20 mouse cellular contexts compared by ENCODE assay signal in genomic region chr1:155383319-155384302, GRCm38 (mm10). TPM values are rescaled to one million over a fixed set of nuclear protein-coding genes. Genes with fewer than 3 reads are reported as not detected.
DNase-seq lines count a peak whose midpoint lies in the region; ATAC-seq and TF ChIP-seq lines count a peak whose summit lies in the region.
"Had no signal": no experiment of that assay in that cellular context is flagged by ENCODE, and none has a peak within 500 bp of the region (broad histone marks: within the 10 kb centered on the region; RNA-seq: fewer than 3 reads in every experiment).

No protein-coding gene starts in this region.

- peak overlapping the region; percentile 13 to 27 (median 25) for H3K4me3 ChIP-seq in CH12.LX (replicated peaks in 1 of 3; ENCODE audit: low read depth in 2 of 3, low read length in 2 of 3, poor library complexity in 1 of 3)
- no peak overlapping the region for H3K4me3 ChIP-seq in liver, embryonic 12.5 days
- H3K4me3 ChIP-seq in heart, embryonic 10.5 days: no peak overlapping the region
- H3K4me3 ChIP-seq: embryonic facial prominence, embryonic 13.5 days; forebrain, embryonic 10.5 days; limb, embryonic 12.5 days; megakaryocyte, embryonic 14.5 days; neural tube, embryonic 12.5 days had no signal

- TF ChIP-seq EP300 in CH12.LX (IDR thresholded peaks at IDR 0.05; ENCODE audit: low read length): 0 out of 2 replicates have a peak, but pooled peaks have one; percentile 43

- peaks cover 0 to 20% of the 10 kb centered on the region in 2 experiments; a peak in 2 of 4 replicates for H3K4me1 ChIP-seq in CH12.LX (ENCODE audit: control insufficient read depth in 1 of 2, insufficient read depth in 2 of 2)
- peaks cover 33% of the 10 kb centered on the region for H3K4me1 ChIP-seq in liver, embryonic 12.5 days
- H3K4me1 ChIP-seq in heart, embryonic 10.5 days: no peaks in the 10 kb centered on the region

- H3K27me3 ChIP-seq in CH12.LX (replicated peaks): no peaks in the 10 kb centered on the region
- H3K27me3 ChIP-seq in liver, embryonic 12.5 days (replicated peaks): no peaks in the 10 kb centered on the region
- H3K27me3 ChIP-seq in heart, embryonic 10.5 days (ENCODE audit: insufficient read depth, poor library complexity, severe bottlenecking): no peaks in the 10 kb centered on the region
- H3K27me3 ChIP-seq: embryonic facial prominence, embryonic 13.5 days; limb, embryonic 12.5 days; megakaryocyte, embryonic 14.5 days; neural tube, embryonic 12.5 days had no signal

- dilution Hi-C loops in CH12.LX (cut with MboI; ENCODE audit: extremely low pct_ligation_motif_present, extremely low pct_unique_long_range_greater_than_20kb, low sequenced_read_pairs): no loop called here

- no peak for TF ChIP-seq CTCF in CH12.LX (conservative IDR thresholded peaks at IDR 0.05 in 1 of 2, IDR thresholded peaks at IDR 0.05 in 1 of 2; ENCODE audit: low read depth in 2 of 2, low read length in 2 of 2)

- TF ChIP-seq POLR2A in CH12.LX (IDR thresholded peaks at IDR 0.05; ENCODE audit: low read depth, low read length): peak; percentile 75

- in situ Hi-C loops in CH12.LX (cut with MboI; ENCODE audit: low pct_ligation_motif_present, low pct_unique_long_range_greater_than_20kb, low sequenced_read_pairs): no loop called here

- 85% methylated on average over 8 of the region's 8 CpGs for WGBS in liver, embryonic 12.5 days (ENCODE audit: insufficient replicate concordance)
- 89% methylated on average over 8 of the region's 8 CpGs for WGBS in heart, embryonic 10.5 days

- H3K27ac ChIP-seq in CH12.LX (ENCODE audit: insufficient read depth, low read depth): peak overlapping the region; percentile 64
- H3K27ac ChIP-seq in liver, embryonic 12.5 days: 0 out of 2 replicates have a peak overlapping the region, but pooled peaks have one; percentile 45
- H3K27ac ChIP-seq in heart, embryonic 10.5 days: no peak overlapping the region
- H3K27ac ChIP-seq: embryonic facial prominence, embryonic 13.5 days; forebrain, embryonic 10.5 days; hindbrain, embryonic 14.5 days; limb, embryonic 12.5 days; neural tube, embryonic 12.5 days had no signal

- peak overlapping the region; percentile 67 for H3K4me2 ChIP-seq in CH12.LX (ENCODE audit: insufficient read depth, low read depth, poor library complexity, severe bottlenecking)
- H3K4me2 ChIP-seq in liver, embryonic 12.5 days: no peak overlapping the region
- H3K4me2 ChIP-seq: embryonic facial prominence, embryonic 13.5 days; hindbrain, embryonic 14.5 days; limb, embryonic 12.5 days; neural tube, embryonic 12.5 days had no signal

- no peaks in the 10 kb centered on the region for H3K9me3 ChIP-seq in CH12.LX (replicated peaks; ENCODE audit: low read length)
- no peaks in the 10 kb centered on the region for H3K9me3 ChIP-seq in liver, embryonic 12.5 days (replicated peaks)
- H3K9me3 ChIP-seq in heart, embryonic 10.5 days: no peaks in the 10 kb centered on the region
- H3K9me3 ChIP-seq: embryonic facial prominence, embryonic 13.5 days; forebrain, embryonic 10.5 days; limb, embryonic 12.5 days; megakaryocyte, embryonic 14.5 days; neural tube, embryonic 12.5 days had no signal

- H3K79me2 ChIP-seq in CH12.LX (replicated peaks; ENCODE audit: control insufficient read depth, extremely low read depth, insufficient read depth, poor library complexity, severe bottlenecking): no peaks in the 10 kb centered on the region

- peak; percentile 79; the same call in 1 of the 2 replicates for ATAC-seq in liver, embryonic 12.5 days

- no peaks in the 10 kb centered on the region for H3K36me3 ChIP-seq in CH12.LX (replicated peaks in 1 of 2; ENCODE audit: control insufficient read depth in 1 of 2, insufficient read depth in 1 of 2, low read length in 1 of 2)
- H3K36me3 ChIP-seq in liver, embryonic 12.5 days: peaks cover 4% of the 10 kb centered on the region; the same call in 1 of the 2 replicates
- no peaks in the 10 kb centered on the region for H3K36me3 ChIP-seq in heart, embryonic 10.5 days
- H3K36me3 ChIP-seq: embryonic facial prominence, embryonic 13.5 days had no signal

- peak; percentile 90 for DNase-seq in CH12.LX (ENCODE audit: extremely low read depth)
- DNase-seq in c-Kit-positive CD71-positive TER-119-positive erythroid progenitor cells, embryonic 14.5 days (ENCODE audit: low spot score): peak; percentile 41
- DNase-seq in naive thymus-derived CD4-positive, alpha-beta T cell, adult 2 months (ENCODE audit: low read depth): peak; percentile 10
- no peak for DNase-seq in adrenal gland, adult (ENCODE audit: inconsistent age in 2 of 2, low spot score in 1 of 2)
- DNase-seq in cerebellum, adult 11-12 months: no peak
- no peak for DNase-seq in heart, embryonic 10.5 days (ENCODE audit: low spot score)
- DNase-seq: adrenal gland, adult 2 months; cerebellum, adult 18-20 months; gastrocnemius, postnatal 14 days; heart, postnatal 14 days; kidney, adult 11 months; kidney, postnatal 10 days; thymus, postnatal 25 days had no signal

- no peak for TF ChIP-seq RAD21 in CH12.LX (IDR thresholded peaks at IDR 0.05; ENCODE audit: low read depth, low read length)

- H3K9ac ChIP-seq in CH12.LX (ENCODE audit: insufficient read depth, low read depth): peak overlapping the region; percentile 76
- no peak overlapping the region for H3K9ac ChIP-seq in liver, embryonic 12.5 days
- H3K9ac ChIP-seq: embryonic facial prominence, embryonic 13.5 days; hindbrain, embryonic 14.5 days; limb, embryonic 12.5 days; neural tube, embryonic 12.5 days had no signal

TF ChIP-seq in CH12.LX, 34 proteins besides CTCF, POLR2A, EP300 and RAD21:
- TF ChIP-seq ELF1 (IDR thresholded peaks at IDR 0.05; ENCODE audit: low read depth, low read length): no peak
- TF ChIP-seq ZMIZ1 (IDR thresholded peaks at IDR 0.05; ENCODE audit: low read depth, low read length): peak; percentile 60
- TF ChIP-seq BHLHE40 (IDR thresholded peaks at IDR 0.05; ENCODE audit: low read depth, low read length): peak; percentile 76
- no peak for TF ChIP-seq UBTF (IDR thresholded peaks at IDR 0.05; ENCODE audit: low read depth, low read length)
- no peak for TF ChIP-seq POLR2AphosphoS2 (IDR thresholded peaks at IDR 0.05; ENCODE audit: low read depth, low read length)
- peak; percentile 90 for TF ChIP-seq ETS1 (conservative IDR thresholded peaks at IDR 0.05; ENCODE audit: low read depth, low read length)
- peak; percentile 67; the same call in 1 of the 2 replicates for TF ChIP-seq SIN3A (IDR thresholded peaks at IDR 0.05; ENCODE audit: low read length)
- TF ChIP-seq TCF12 (IDR thresholded peaks at IDR 0.05; ENCODE audit: low read depth, low read length): peak; percentile 73
- TF ChIP-seq SMC3 (IDR thresholded peaks at IDR 0.05; ENCODE audit: low read depth, low read length): no peak
- peak; percentile 86 for TF ChIP-seq MAX (IDR thresholded peaks at IDR 0.05; ENCODE audit: low read length)
- TF ChIP-seq USF2 (conservative IDR thresholded peaks at IDR 0.05; ENCODE audit: low read depth, low read length): no peak
- TF ChIP-seq MYC (IDR thresholded peaks at IDR 0.05; ENCODE audit: low read depth, low read length): peak; percentile 94
- no peak for TF ChIP-seq NRF1 (IDR thresholded peaks at IDR 0.05; ENCODE audit: low read depth, low read length)
- peak; percentile 59; the same call in 1 of the 2 replicates for TF ChIP-seq JUND (conservative IDR thresholded peaks at IDR 0.05; ENCODE audit: low read depth, low read length)
- TF ChIP-seq CHD1 (IDR thresholded peaks at IDR 0.05; ENCODE audit: low read depth, low read length): peak; percentile 69; the same call in 1 of the 2 replicates
- no peak for TF ChIP-seq ZNF384 (IDR thresholded peaks at IDR 0.05; ENCODE audit: low read depth, low read length)
- TF ChIP-seq IRF4 (IDR thresholded peaks at IDR 0.05; ENCODE audit: low read depth, low read length): peak; percentile 77
- no peak for TF ChIP-seq ZKSCAN1 (IDR thresholded peaks at IDR 0.05; ENCODE audit: borderline replicate concordance, low read depth, low read length)
- no peak for TF ChIP-seq E2F4 (IDR thresholded peaks at IDR 0.05; ENCODE audit: insufficient replicate concordance, low read depth, low read length)
- no peak for TF ChIP-seq RCOR1 (conservative IDR thresholded peaks at IDR 0.05; ENCODE audit: low read depth, low read length)
- peak; percentile 56 for TF ChIP-seq HCFC1 (IDR thresholded peaks at IDR 0.05; ENCODE audit: low read depth, low read length)
- peak; percentile 66; the same call in 1 of the 2 replicates for TF ChIP-seq NELFE (IDR thresholded peaks at IDR 0.05; ENCODE audit: low read depth, low read length)
- TF ChIP-seq MXI1 (IDR thresholded peaks at IDR 0.05; ENCODE audit: low read depth, low read length): peak; percentile 78
- TF ChIP-seq MAFK (IDR thresholded peaks at IDR 0.05; ENCODE audit: insufficient replicate concordance, low read length): no peak
- peak; percentile 29; the same call in 1 of the 2 replicates for TF ChIP-seq JUN (IDR thresholded peaks at IDR 0.05; ENCODE audit: insufficient read depth, low read depth, low read length)
- no peak for TF ChIP-seq MAZ (IDR thresholded peaks at IDR 0.05; ENCODE audit: low read depth, low read length)
- no peak for TF ChIP-seq GABPA (IDR thresholded peaks at IDR 0.05; ENCODE audit: insufficient replicate concordance, low read depth, low read length)
- TF ChIP-seq PAX5 (IDR thresholded peaks at IDR 0.05; ENCODE audit: low read length): no peak
- TF ChIP-seq USF1 (IDR thresholded peaks at IDR 0.05; ENCODE audit: low read depth, low read length): no peak
- TF ChIP-seq TBP (conservative IDR thresholded peaks at IDR 0.05; ENCODE audit: low read depth, low read length): peak; percentile 73
- TF ChIP-seq CHD2 (IDR thresholded peaks at IDR 0.05; ENCODE audit: low read length): no peak
- TF ChIP-seq MEF2A (IDR thresholded peaks at IDR 0.05; ENCODE audit: borderline replicate concordance, low read depth, low read length): no peak
- TF ChIP-seq KAT2A (IDR thresholded peaks at IDR 0.05; ENCODE audit: insufficient replicate concordance, low read length): no peak
- no peak for TF ChIP-seq ZC3H11A (IDR thresholded peaks at IDR 0.05; ENCODE audit: low read depth, low read length)

RNA-seq across cellular contexts. Expression of gene Xpr1, which starts 33.6 kb away (rescaled TPM):
- 6.2 and 7.7 TPM in 2 replicates for total RNA-seq in CH12.LX (2012; rRNA removed)
- 8.1 and 9.6 TPM in 2 replicates for total RNA-seq in CH12.LX (2014; rRNA removed)
- 12.3 and 13.1 TPM in 2 replicates for polyA plus RNA-seq in CH12.LX (2012; ENCODE audit: insufficient read length, low read depth)
- 6.7 and 6.9 TPM in 2 replicates for polyA plus RNA-seq in liver, embryonic 12.5 days (2016; fragmentation: Nextera tagmentation; extraction: Ambion mirVana)
- polyA plus RNA-seq in heart, embryonic 10.5 days (2016; fragmentation: Nextera tagmentation; extraction: Ambion mirVana): 8.6 and 9.6 TPM in 2 replicates

Comparison
In these comparisons a context has a peak if more than half of its experiments do, and no peak if none do; other contexts are left out.
1. DNase-seq: peak in CH12.LX (single experiment), c-Kit-positive CD71-positive TER-119-positive erythroid progenitor cells, embryonic 14.5 days (single experiment) and naive thymus-derived CD4-positive, alpha-beta T cell, adult 2 months (single experiment); none in adrenal gland, adult (0 of 2), cerebellum, adult 11-12 months (single experiment) and heart, embryonic 10.5 days (single experiment).
2. H3K4me3 ChIP-seq: peak in CH12.LX (3 of 3); none in liver, embryonic 12.5 days (single experiment) and heart, embryonic 10.5 days (single experiment).